12 mouse cellular contexts compared by ENCODE assay signal in genomic region chr10:63176471-63176931, GRCm38 (mm10). TPM values are rescaled to one million over a fixed set of nuclear protein-coding genes. Genes with fewer than 3 reads are reported as not detected.
DNase-seq lines count a peak whose midpoint lies in the region; ATAC-seq and TF ChIP-seq lines count a peak whose summit lies in the region.
"Had no signal": no experiment of that assay in that cellular context is flagged by ENCODE, and none has a peak within 500 bp of the region (broad histone marks: within the 10 kb centered on the region; RNA-seq: fewer than 3 reads in every experiment).

No protein-coding gene starts in this region.

- H3K9ac ChIP-seq in intestine, postnatal 0 days (ENCODE audit: low read depth, low read length): no peak overlapping the region
- no peak overlapping the region for H3K9ac ChIP-seq in intestine, embryonic 16.5 days (ENCODE audit: low read depth, low read length)
- H3K9ac ChIP-seq in liver, embryonic 14.5 days (replicated peaks): no peak overlapping the region
- H3K9ac ChIP-seq: hindbrain, embryonic 15.5 days had no signal

- no peak overlapping the region for H3K27ac ChIP-seq in intestine, postnatal 0 days (ENCODE audit: low read depth, low read length)
- H3K27ac ChIP-seq in intestine, embryonic 16.5 days (ENCODE audit: low read length): no peak overlapping the region
- no peak overlapping the region for H3K27ac ChIP-seq in liver, embryonic 14.5 days
- H3K27ac ChIP-seq: hindbrain, embryonic 15.5 days had no signal

- H3ac ChIP-seq in myocyte (ENCODE audit: control insufficient read depth, insufficient read length): no peak overlapping the region

- no peak for TF ChIP-seq POLR2A in myocyte (IDR thresholded peaks at IDR 0.05; ENCODE audit: insufficient read length, low read depth)

- no peak for ATAC-seq in intestine, postnatal 0 days
- no peak for ATAC-seq in intestine, embryonic 16.5 days
- no peak for ATAC-seq in liver, embryonic 14.5 days (ENCODE audit: insufficient read depth)

- H3K79me2 ChIP-seq in myocyte (ENCODE audit: control insufficient read depth, insufficient read depth): no peaks in the 10 kb centered on the region

- no peaks in the 10 kb centered on the region for H3K4me1 ChIP-seq in intestine, postnatal 0 days (replicated peaks; ENCODE audit: control insufficient read depth, insufficient read depth, low read length)
- H3K4me1 ChIP-seq in intestine, embryonic 16.5 days (ENCODE audit: control insufficient read depth, insufficient read depth, low read length): no peaks in the 10 kb centered on the region
- peaks cover 0 to 2% of the 10 kb centered on the region in 2 experiments; a peak in 2 of 4 replicates for H3K4me1 ChIP-seq in liver, embryonic 14.5 days (replicated peaks; ENCODE audit: control insufficient read depth in 2 of 2, insufficient read depth in 2 of 2, low read length in 1 of 2)
- H3K4me1 ChIP-seq: hindbrain, embryonic 15.5 days had no signal

- no peaks in the 10 kb centered on the region for H3K9me3 ChIP-seq in intestine, postnatal 0 days (ENCODE audit: control insufficient read depth)
- no peaks in the 10 kb centered on the region for H3K9me3 ChIP-seq in intestine, embryonic 16.5 days (ENCODE audit: control insufficient read depth, low read length)
- H3K9me3 ChIP-seq in liver, embryonic 14.5 days (ENCODE audit: control insufficient read depth, low read length): no peaks in the 10 kb centered on the region
- H3K9me3 ChIP-seq: hindbrain, embryonic 15.5 days had no signal

- TF ChIP-seq CTCF in intestine, postnatal 0 days (IDR thresholded peaks at IDR 0.05; ENCODE audit: low read depth): no peak
- TF ChIP-seq CTCF in liver, embryonic 14.5 days (IDR thresholded peaks at IDR 0.05; ENCODE audit: low read depth): no peak

- H3K4me3 ChIP-seq in intestine, postnatal 0 days (ENCODE audit: low read depth, low read length): no peak overlapping the region
- no peak overlapping the region for H3K4me3 ChIP-seq in intestine, embryonic 16.5 days (ENCODE audit: low read length)
- no peak overlapping the region for H3K4me3 ChIP-seq in liver, embryonic 14.5 days (ENCODE audit: insufficient read depth in 1 of 2, low read depth in 2 of 2, low read length in 2 of 2)
- no peak overlapping the region for H3K4me3 ChIP-seq in myocyte
- H3K4me3 ChIP-seq: hindbrain, embryonic 15.5 days had no signal

- WGBS in intestine, postnatal 0 days: 79% methylated on average over 8 of the region's 8 CpGs
- 80% methylated on average over 8 of the region's 8 CpGs for WGBS in intestine, embryonic 16.5 days
- WGBS in liver, embryonic 14.5 days (ENCODE audit: insufficient replicate concordance): 35% methylated on average over 8 of the region's 8 CpGs

- no peaks in the 10 kb centered on the region for H3K36me3 ChIP-seq in intestine, postnatal 0 days (ENCODE audit: control insufficient read depth, insufficient read depth)
- no peaks in the 10 kb centered on the region for H3K36me3 ChIP-seq in intestine, embryonic 16.5 days (ENCODE audit: control insufficient read depth, insufficient read depth, low read length)
- H3K36me3 ChIP-seq in liver, embryonic 14.5 days (replicated peaks; ENCODE audit: control insufficient read depth, insufficient read depth, low read depth): no peaks in the 10 kb centered on the region
- no peaks in the 10 kb centered on the region for H3K36me3 ChIP-seq in myocyte (ENCODE audit: control insufficient read depth, insufficient read depth)
- H3K36me3 ChIP-seq: hindbrain, embryonic 15.5 days had no signal

- DNase-seq in MEL-GATA-1-ER (ENCODE audit: extremely low read depth, low read depth): peak; percentile 45
- DNase-seq in liver, embryonic 14.5 days (ENCODE audit: low read depth in 3 of 3, low spot score in 3 of 3): no peak
- no peak for DNase-seq in right cerebral cortex, postnatal 4 days
- no peak for DNase-seq in embryo, embryonic 10 days (ENCODE audit: low spot score)
- no peak for DNase-seq in testis, postnatal 14 days (ENCODE audit: low spot score)
- DNase-seq: adrenal gland, postnatal 25 days; cerebellum, postnatal 10 days; thymus, adult 18-20 months had no signal

- H3K4me2 ChIP-seq in intestine, postnatal 0 days (replicated peaks; ENCODE audit: low read depth): peak overlapping the region; percentile 13; the same call in 1 of the 2 replicates
- no peak overlapping the region for H3K4me2 ChIP-seq in intestine, embryonic 16.5 days (ENCODE audit: low read depth, low read length)
- peak overlapping the region; percentile 20; the same call in 1 of the 2 replicates for H3K4me2 ChIP-seq in liver, embryonic 14.5 days (ENCODE audit: low read depth)
- H3K4me2 ChIP-seq in myocyte (ENCODE audit: low read depth): peak overlapping the region; percentile 18
- H3K4me2 ChIP-seq: hindbrain, embryonic 15.5 days had no signal

- no peak for TF ChIP-seq EP300 in liver, embryonic 14.5 days (IDR thresholded peaks at IDR 0.05; ENCODE audit: low read depth)

- no peaks in the 10 kb centered on the region for H3K27me3 ChIP-seq in intestine, postnatal 0 days (replicated peaks; ENCODE audit: control insufficient read depth, insufficient read depth, low read length)
- H3K27me3 ChIP-seq in intestine, embryonic 16.5 days (replicated peaks; ENCODE audit: control insufficient read depth, insufficient read depth, low read length): no peaks in the 10 kb centered on the region
- no peaks in the 10 kb centered on the region for H3K27me3 ChIP-seq in liver, embryonic 14.5 days (ENCODE audit: control insufficient read depth, insufficient read depth, low read length)
- H3K27me3 ChIP-seq in myocyte (ENCODE audit: control insufficient read depth, insufficient read depth, insufficient read length): no peaks in the 10 kb centered on the region
- H3K27me3 ChIP-seq: hindbrain, embryonic 15.5 days had no signal

TF ChIP-seq in myocyte, 11 proteins besides CTCF, POLR2A, EP300 and RAD21:
- no peak for TF ChIP-seq TCF12 (IDR thresholded peaks at IDR 0.05; ENCODE audit: insufficient read depth, poor library complexity, severe bottlenecking)
- TF ChIP-seq CEBPB (IDR thresholded peaks at IDR 0.05; ENCODE audit: insufficient read depth, poor library complexity, severe bottlenecking): no peak
- TF ChIP-seq REST (IDR thresholded peaks at IDR 0.05; ENCODE audit: insufficient read depth, insufficient read length): no peak
- TF ChIP-seq TCF3 (IDR thresholded peaks at IDR 0.05; ENCODE audit: insufficient read length, low read depth): no peak
- TF ChIP-seq MYOG (IDR thresholded peaks at IDR 0.05; ENCODE audit: control insufficient read depth in 1 of 3, insufficient read depth in 1 of 3, insufficient read length in 2 of 3, low read depth in 2 of 3): no peak
- TF ChIP-seq E2F4 (IDR thresholded peaks at IDR 0.05; ENCODE audit: insufficient read depth): no peak
- TF ChIP-seq POLR2AphosphoS2 (IDR thresholded peaks at IDR 0.05; ENCODE audit: insufficient read length, low read depth): no peak
- TF ChIP-seq MAX (IDR thresholded peaks at IDR 0.05; ENCODE audit: low read depth): no peak
- no peak for TF ChIP-seq SRF (IDR thresholded peaks at IDR 0.05; ENCODE audit: control insufficient read depth, insufficient read length, low read depth)
- no peak for TF ChIP-seq MYOD1 (IDR thresholded peaks at IDR 0.05; ENCODE audit: control insufficient read depth in 1 of 3, insufficient read length in 2 of 3, low read depth in 2 of 3)
- no peak for TF ChIP-seq USF1 (IDR thresholded peaks at IDR 0.05; ENCODE audit: low read depth)
TF ChIP-seq in myocyte: peak in this region for 0.

RNA-seq across cellular contexts. Expression of gene Mypn, which starts 27.3 kb away (rescaled TPM):
- polyA plus RNA-seq in intestine, postnatal 0 days (2015; fragmentation: Nextera tagmentation; extraction: Ambion mirVana): 0.03 and 0.05 TPM in 2 replicates
- not detected in 2 replicates for polyA plus RNA-seq in intestine, embryonic 16.5 days (2015; fragmentation: Nextera tagmentation; extraction: Ambion mirVana)
- polyA plus RNA-seq in liver, embryonic 14.5 days (2012; rRNA removed): 0.02 and 0.03 TPM in 2 replicates
- 0.05 and 0.13 TPM in 2 replicates for polyA plus RNA-seq in liver, embryonic 14.5 days (2014; fragmentation: Nextera tagmentation; extraction: Ambion mirVana)
- polyA plus RNA-seq in myocyte (2012; fragmentation: generic; extraction: Trizol): 7.9 TPM
